Mouse (Mus musculus): ENCODE data around the gene Efcab3. TPM values are rescaled to one million over a fixed set of nuclear protein-coding genes. Genes with fewer than 3 reads are reported as not detected.

Efcab3 gene
- total and polyA plus RNA-seq, 3 experiments: not detected

DNA sequence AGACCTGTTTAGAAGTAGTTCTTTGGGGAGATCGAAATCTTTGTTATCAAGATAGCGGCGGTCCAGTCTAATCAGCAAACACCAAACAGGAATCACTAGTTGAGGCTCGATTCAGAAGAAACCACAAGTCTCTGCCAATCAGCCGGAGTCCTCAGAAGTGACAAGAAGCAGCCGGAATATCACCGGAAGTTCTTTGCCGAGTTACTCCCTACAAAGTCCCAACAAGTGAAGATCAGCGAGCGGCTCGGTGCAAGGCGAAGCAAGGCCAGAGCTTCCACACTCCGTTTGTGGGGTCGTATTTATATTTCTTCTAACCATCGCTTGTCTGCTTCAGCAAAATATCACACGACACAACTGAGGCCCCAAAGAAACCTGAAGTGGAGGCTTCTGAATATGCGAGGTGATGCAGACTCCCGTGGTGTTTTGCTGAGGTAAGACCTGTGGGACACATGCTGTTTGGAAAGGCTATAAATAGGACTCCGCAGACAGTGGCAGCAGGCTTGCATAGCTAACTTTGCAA is 93.4 kb downstream of the Efcab3 start (continued):
- TF ChIP-seq UBTF (IDR thresholded peaks at IDR 0.05; ENCODE audit: borderline replicate concordance, insufficient read depth, low read depth, low read length) (no peak), USF1 (IDR thresholded peaks at IDR 0.05; ENCODE audit: low read depth, low read length) (no peak)

GRCm38 (mm10) chr11:105158047-105158446 is 94.7 kb downstream of the Efcab3 start:
- Histone ChIP-seq H3K4me3 (ENCODE audit: control insufficient read depth in 1 of 2, insufficient read depth in 1 of 2, low read depth in 2 of 2, low read length in 2 of 2) (no peak overlapping the region; a peak in 1 of 4 replicates), H3K4me1 (ENCODE audit: control insufficient read depth in 1 of 2, insufficient read depth in 2 of 2, low read length in 2 of 2) (peaks cover 14 to 42% of the 10 kb centered on the region in 2 experiments), H3K79me2 (ENCODE audit: control insufficient read depth, insufficient read depth, low read length, poor library complexity) (no peaks in the 10 kb centered on the region), H3K9me3 (replicated peaks; ENCODE audit: insufficient read depth, low read length) (no peaks in the 10 kb centered on the region), H3K9ac (ENCODE audit: control insufficient read depth, low read depth, low read length, poor library complexity, severe bottlenecking) (0 out of 2 replicates have a peak overlapping the region, but pooled peaks have one; percentile 58), H3K27me3 (ENCODE audit: control insufficient read depth in 1 of 2, insufficient read depth in 2 of 2, low read length in 2 of 2) (no peaks in the 10 kb centered on the region), H3K36me3 (ENCODE audit: control insufficient read depth in 1 of 2, insufficient read depth in 2 of 2, low read length in 2 of 2) (peaks cover 0 to 31% of the 10 kb centered on the region in 2 experiments; a peak in 2 of 4 replicates), H3K27ac (ENCODE audit: control insufficient read depth, low read depth, low read length) (no peak overlapping the region)
- TF ChIP-seq POLR2AphosphoS5 (IDR thresholded peaks at IDR 0.05; ENCODE audit: borderline replicate concordance, low read depth, low read length) (no peak), ETS1 (IDR thresholded peaks at IDR 0.05; ENCODE audit: low read depth, low read length) (no peak), GATA1 (IDR thresholded peaks at IDR 0.05; ENCODE audit: low read depth, low read length) (no peak)
- no peak for DNase-seq (ENCODE audit: low read depth, low spot score)

- no peak overlapping the region for H3K27ac ChIP-seq (ENCODE audit: control insufficient read depth, low read depth, low read length)
- H3K27me3 ChIP-seq (ENCODE audit: control insufficient read depth in 1 of 2, insufficient read depth in 2 of 2, low read length in 2 of 2): no peaks in the 10 kb centered on the region
- no peak for DNase-seq (ENCODE audit: low read depth, low spot score)
- no peak overlapping the region for H3K4me3 ChIP-seq (ENCODE audit: control insufficient read depth in 1 of 2, insufficient read depth in 1 of 2, low read depth in 2 of 2, low read length in 2 of 2)
- no peaks in the 10 kb centered on the region for H3K79me2 ChIP-seq (ENCODE audit: control insufficient read depth, insufficient read depth, low read length, poor library complexity)
- peaks cover 9 to 32% of the 10 kb centered on the region in 2 experiments for H3K4me1 ChIP-seq (ENCODE audit: control insufficient read depth in 1 of 2, insufficient read depth in 2 of 2, low read length in 2 of 2)
- H3K36me3 ChIP-seq (ENCODE audit: control insufficient read depth in 1 of 2, insufficient read depth in 2 of 2, low read length in 2 of 2): peaks cover 0 to 23% of the 10 kb centered on the region in 2 experiments; a peak in 2 of 4 replicates
- H3K9ac ChIP-seq (ENCODE audit: control insufficient read depth, low read depth, low read length, poor library complexity, severe bottlenecking): no peak overlapping the region
- TF ChIP-seq ZNF384 (IDR thresholded peaks at IDR 0.05; ENCODE audit: low read depth, low read length) (no peak), JUND (IDR thresholded peaks at IDR 0.05; ENCODE audit: low read depth, low read length) (no peak), ELF1 (IDR thresholded peaks at IDR 0.05; ENCODE audit: low read depth, low read length) (no peak)
- no peaks in the 10 kb centered on the region for H3K9me3 ChIP-seq (replicated peaks; ENCODE audit: insufficient read depth, low read length)
Observed at GRCm38 (mm10) chr11:105159673-105160360, 96.4 kb downstream of the Efcab3 start.

DNA sequence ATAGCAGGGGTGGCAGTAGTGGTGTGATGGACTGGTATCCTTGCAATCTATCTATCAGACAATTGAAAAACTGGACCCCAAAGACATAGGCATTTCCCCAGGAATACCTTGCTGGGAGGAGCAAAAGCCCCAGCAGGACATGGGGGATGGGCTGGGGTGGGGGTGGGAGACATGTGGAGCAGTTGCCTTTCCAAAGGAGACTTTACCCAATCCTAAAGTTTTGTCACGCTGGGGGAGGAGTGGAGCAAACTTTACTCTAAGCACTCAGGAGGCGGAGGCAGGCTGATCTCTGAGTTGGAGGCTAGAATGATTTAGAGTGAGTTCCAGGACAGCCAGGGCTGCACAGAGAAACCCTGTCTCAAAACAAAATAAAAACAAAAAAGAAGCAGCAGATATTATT is 98.0 kb downstream of the Efcab3 start:
- Histone ChIP-seq H3K27ac (ENCODE audit: control insufficient read depth, low read depth, low read length) (no peak overlapping the region), H3K36me3 (ENCODE audit: control insufficient read depth in 1 of 2, insufficient read depth in 2 of 2, low read length in 2 of 2) (peaks cover 0 to 21% of the 10 kb centered on the region in 2 experiments; a peak in 2 of 4 replicates)

More for the DNA sequence above, 98.0 kb downstream of the Efcab3 start:
- peaks cover 2 to 24% of the 10 kb centered on the region in 2 experiments for H3K4me1 ChIP-seq (ENCODE audit: control insufficient read depth in 1 of 2, insufficient read depth in 2 of 2, low read length in 2 of 2)
- no peak overlapping the region for H3K4me3 ChIP-seq (ENCODE audit: control insufficient read depth in 1 of 2, insufficient read depth in 1 of 2, low read depth in 2 of 2, low read length in 2 of 2)
- DNase-seq (ENCODE audit: low read depth, low spot score): no peak
- H3K9ac ChIP-seq (ENCODE audit: control insufficient read depth, low read depth, low read length, poor library complexity, severe bottlenecking): no peak overlapping the region
- no peaks in the 10 kb centered on the region for H3K79me2 ChIP-seq (ENCODE audit: control insufficient read depth, insufficient read depth, low read length, poor library complexity)
- TF ChIP-seq TAL1 (IDR thresholded peaks at IDR 0.05; ENCODE audit: low read length) (no peak), GATA1 (IDR thresholded peaks at IDR 0.05; ENCODE audit: low read depth, low read length) (no peak), ZC3H11A (IDR thresholded peaks at IDR 0.05; ENCODE audit: low read depth, low read length) (no peak), MXI1 (IDR thresholded peaks at IDR 0.05; ENCODE audit: low read depth, low read length) (no peak), JUND (IDR thresholded peaks at IDR 0.05; ENCODE audit: low read depth, low read length) (no peak), TCF12 (IDR thresholded peaks at IDR 0.05; ENCODE audit: low read depth, low read length) (no peak), UBTF (IDR thresholded peaks at IDR 0.05; ENCODE audit: borderline replicate concordance, insufficient read depth, low read depth, low read length) (no peak), MYC (IDR thresholded peaks at IDR 0.05; ENCODE audit: low read depth, low read length) (no peak), POLR2AphosphoS2 (IDR thresholded peaks at IDR 0.05; ENCODE audit: low read length) (no peak), ZMIZ1 (IDR thresholded peaks at IDR 0.05; ENCODE audit: low read depth, low read length) (no peak)
- no peaks in the 10 kb centered on the region for H3K9me3 ChIP-seq (replicated peaks; ENCODE audit: insufficient read depth, low read length)
- no peaks in the 10 kb centered on the region for H3K27me3 ChIP-seq (ENCODE audit: control insufficient read depth in 1 of 2, insufficient read depth in 2 of 2, low read length in 2 of 2)
